Comparison of ENCODE assay signal across 12 mouse cellular contexts in the genomic region with DNA sequence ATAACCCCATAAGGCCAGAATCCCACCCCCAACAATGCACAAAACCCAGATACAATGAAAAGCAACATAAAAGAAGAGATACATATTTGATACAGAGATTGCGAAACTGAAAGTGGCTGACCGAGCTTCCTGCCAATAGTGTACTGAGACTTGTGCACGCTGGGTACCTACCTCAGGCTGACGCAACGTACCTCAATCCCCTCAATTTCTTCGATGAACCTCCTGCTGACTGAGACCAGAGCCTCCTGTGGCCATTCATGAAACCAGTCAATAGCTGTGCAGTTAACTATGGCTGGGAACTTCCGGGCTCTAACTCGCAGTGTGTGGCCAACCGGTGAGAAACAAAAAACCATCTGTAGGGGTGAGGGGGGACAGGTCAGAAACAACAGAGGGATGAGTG.
DNase-seq lines count a peak whose midpoint lies in the region; ATAC-seq lines count a peak whose summit lies in the region.
"Had no signal": no experiment of that assay in that cellular context is flagged by ENCODE, and none has a peak within 500 bp of the region (broad histone marks: within the 10 kb centered on the region; RNA-seq: fewer than 3 reads in every experiment).

No protein-coding gene starts in this region.

- ATAC-seq in hematopoietic stem cell, adult 5-6 weeks (replicated peaks in 1 of 2; ENCODE audit: insufficient read depth in 1 of 2, low FRiP score in 2 of 2, low TSS enrichment in 1 of 2, low read depth in 1 of 2, poor library complexity in 2 of 2, severe bottlenecking in 2 of 2): peak; percentile 65 to 69; a peak in 3 of 4 replicates
- ATAC-seq in neutrophil, adult 5-6 weeks (ENCODE audit: extremely low read depth, insufficient number of reproducible peaks, low FRiP score, poor library complexity, severe bottlenecking): peak; percentile 61; the same call in 1 of the 2 replicates
- ATAC-seq: intestine, embryonic 16.5 days; liver, postnatal 0 days had no signal

- DNase-seq in 3T3-L1 (ENCODE audit: low read depth, low spot score): peak; percentile 29
- DNase-seq in CD4-positive, CD25-positive, alpha-beta regulatory T cell, adult 2 months (ENCODE audit: low read depth, low spot score): peak; percentile 80
- no peak for DNase-seq in heart, adult 8-10 months (ENCODE audit: low spot score)
- DNase-seq in left cerebral cortex, postnatal 4 days: no peak
- DNase-seq in lung, postnatal 25 days (ENCODE audit: low spot score): no peak
- DNase-seq: heart, adult 2 months; heart, postnatal 36 days; liver, postnatal 0 days; right cerebral cortex, postnatal 14 days had no signal

- intact Hi-C loops in left cerebral cortex, postnatal 4 days (cut with DNase I): loop anchor here (5.0 kb wide), 1 partner anchor 862 kb away; no protein-coding TSS in a partner anchor

Comparison
In these comparisons a context has a peak if more than half of its experiments do, and no peak if none do; other contexts are left out.
1. DNase-seq: peak in 3T3-L1 (single experiment) and CD4-positive, CD25-positive, alpha-beta regulatory T cell, adult 2 months (single experiment); none in heart, adult 8-10 months (single experiment), left cerebral cortex, postnatal 4 days (single experiment) and lung, postnatal 25 days (single experiment).